Mouse (Mus musculus): ENCODE results near the gene Gm27179.
"Not testable (repeated sequence)": the region's sequence is repeated elsewhere in the genome, so short reads cannot be mapped to it uniquely, and the experiment has no call there.

DNA sequence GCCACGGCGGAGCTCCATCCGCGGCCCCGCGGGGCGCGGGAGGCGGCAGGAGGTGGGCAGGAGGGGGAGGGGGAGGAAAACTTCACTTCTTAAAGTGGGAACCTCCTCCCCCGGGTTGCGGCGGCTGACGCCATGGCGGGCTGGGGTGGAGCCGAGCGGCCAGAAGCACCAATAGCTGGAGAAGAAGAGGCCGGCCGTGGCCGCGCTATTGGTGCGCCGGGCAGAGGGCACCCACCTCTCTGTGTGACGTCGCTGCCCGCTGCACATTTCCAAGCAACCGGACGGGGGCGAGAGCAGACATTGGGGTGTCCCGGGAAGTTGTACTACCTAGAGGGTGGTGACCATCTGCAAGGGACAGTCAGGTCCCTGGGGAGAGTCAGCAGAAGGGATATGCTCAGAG, 9.2 kb downstream of the Gm27179 start, which contains the start of gene Gm16867:
- not testable (repeated sequence) for TF ChIP-seq CTCF (IDR thresholded peaks at IDR 0.05; ENCODE audit: low read depth, low read length); GATA1 (IDR thresholded peaks at IDR 0.05; ENCODE audit: borderline replicate concordance, low read length); GATA2 (IDR thresholded peaks at IDR 0.05; ENCODE audit: borderline replicate concordance, low read depth, low read length)

All from G1E (cell line).